20 mouse cellular contexts compared by ENCODE assay signal in genomic region chr5:64133901-64134300, GRCm38 (mm10).
"Had no signal": no experiment of that assay in that cellular context is flagged by ENCODE, and none has a peak within 500 bp of the region (broad histone marks: within the 10 kb centered on the region; RNA-seq: fewer than 3 reads in every experiment).

No protein-coding gene starts in this region.

- H3K27me3 ChIP-seq: intestine, embryonic 15.5 days; kidney, embryonic 15.5 days; limb, embryonic 13.5 days; liver, embryonic 13.5 days; midbrain, embryonic 15.5 days; neural tube, embryonic 13.5 days had no signal

- H3K4me1 ChIP-seq: intestine, embryonic 15.5 days; kidney, embryonic 15.5 days; limb, embryonic 13.5 days; liver, embryonic 13.5 days; midbrain, embryonic 15.5 days had no signal

- H3K9me3 ChIP-seq: intestine, embryonic 15.5 days; kidney, embryonic 15.5 days; limb, embryonic 13.5 days; liver, embryonic 13.5 days; midbrain, embryonic 15.5 days; neural tube, embryonic 13.5 days had no signal

- H3K4me3 ChIP-seq: intestine, embryonic 15.5 days; kidney, embryonic 15.5 days; left cerebral cortex, adult 2 months; limb, embryonic 13.5 days; liver, embryonic 13.5 days; midbrain, embryonic 15.5 days; myocyte; neural tube, embryonic 13.5 days had no signal

- DNase-seq: kidney, adult 11 months; kidney, adult 8-10 months; kidney, postnatal 10 days; kidney, postnatal 36 days; layer of hippocampus, postnatal 36 days; left cerebral cortex, postnatal 4 days; liver, embryonic 13.5 days; lung, adult 2 months; thymus, adult 18-20 months; thymus, postnatal 14 days; thymus, postnatal 4 days had no signal

- H3K9ac ChIP-seq: intestine, embryonic 15.5 days; kidney, embryonic 15.5 days; limb, embryonic 13.5 days; liver, embryonic 13.5 days; midbrain, embryonic 15.5 days; neural tube, embryonic 13.5 days had no signal

- H3K4me2 ChIP-seq: intestine, embryonic 15.5 days; kidney, embryonic 15.5 days; limb, embryonic 13.5 days; liver, embryonic 13.5 days; midbrain, embryonic 11.5 days; midbrain, embryonic 15.5 days; neural tube, embryonic 13.5 days had no signal

- ATAC-seq: intestine, embryonic 15.5 days; midbrain, embryonic 15.5 days had no signal

- H3K36me3 ChIP-seq: intestine, embryonic 15.5 days; kidney, embryonic 15.5 days; liver, embryonic 13.5 days; midbrain, embryonic 15.5 days had no signal

- H3K27ac ChIP-seq: intestine, embryonic 15.5 days; kidney, embryonic 15.5 days; left cerebral cortex, adult 2 months; limb, embryonic 13.5 days; liver, embryonic 13.5 days; macrophage; midbrain, embryonic 15.5 days; neural tube, embryonic 13.5 days had no signal
